Mouse (Mus musculus) megakaryocyte progenitor cell, adult 5-6 weeks (primary cell): Measurements from ENCODE around the gene Fam214b. TPM values are rescaled to one million over a fixed set of nuclear protein-coding genes. Genes with fewer than 3 reads are reported as not detected.

ENCODE experiments used
- ATAC-seq: replicated peaks from 2 replicates; pipeline ENCODE4 v1.8.0; 2016; ENCODE audit warnings: mild to moderate bottlenecking, moderate TSS enrichment, inconsistent platforms; ENCODE audit not compliant: poor library complexity
- total RNA-seq, 2 experiments: library from RNA; stranded (forward) in 1 of 2; stranded (reverse) in 1 of 2; fragments of 157-497, 149-512 nt in 1 of 2; fragments of 200-1000 nt in 1 of 2; gene quantifications; 2 replicates each; pipeline versions ENCODE4 v1.2.3 to v1.2.4; 2015 to 2017

Fam214b gene
- total RNA-seq, 2 experiments from 2014 or later: 1.3 to 1.5 TPM

DNA sequence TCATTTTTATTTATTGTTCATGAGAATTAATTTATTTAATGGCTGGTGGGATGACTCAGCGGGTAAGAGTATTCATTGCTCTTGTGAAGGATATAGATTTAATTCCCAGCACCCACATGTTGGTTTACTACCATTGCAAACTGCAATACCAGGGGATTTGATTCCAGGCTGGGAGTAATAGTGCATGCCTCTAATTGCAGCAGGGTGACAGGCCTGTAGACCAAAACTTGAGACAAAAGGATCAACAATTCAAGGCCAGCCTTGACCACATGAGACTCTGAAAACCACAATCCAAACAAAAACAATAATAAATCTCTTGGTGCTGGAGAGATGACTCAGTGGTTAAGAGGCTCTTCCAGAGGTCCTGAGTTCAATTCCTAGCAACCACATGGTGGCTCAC lies 33.9 kb downstream of the Fam214b start:
- no peak for ATAC-seq

- peak; percentile 83 for ATAC-seq
These were observed 35.6 kb downstream of the Fam214b start, which contains the start of gene Fancg for GRCm38 (mm10) chr4:43010161-43011038. Fancg (minus strand) TSS chr4:43010506.

DNA sequence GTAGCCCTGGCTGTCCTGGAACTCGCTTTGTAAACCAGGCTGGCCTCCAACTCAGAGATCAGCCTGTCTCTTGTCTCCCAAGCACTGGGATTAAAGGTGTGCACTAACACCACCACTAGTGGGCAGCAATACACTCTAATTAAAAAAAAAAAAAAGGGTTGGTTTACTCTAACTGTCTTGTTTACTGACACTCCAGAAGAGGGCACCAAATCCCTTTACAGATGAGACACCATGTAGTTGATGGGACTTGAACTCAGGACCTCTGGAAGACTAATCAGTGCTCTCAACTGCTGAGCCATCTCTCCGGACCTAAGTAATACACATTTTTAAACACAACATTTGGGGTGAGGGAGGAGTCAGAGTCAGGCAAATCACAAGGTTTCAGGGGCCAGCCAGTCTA lies 40.3 kb downstream of the Fam214b start:
- peak; percentile 77 for ATAC-seq

GRCm38 (mm10) chr4:43004951-43005350 lies 41.1 kb downstream of the Fam214b start:
- no peak for ATAC-seq

- ATAC-seq: no peak
These were observed 43.1 kb downstream of the Fam214b start for GRCm38 (mm10) chr4:43002756-43003439.

GRCm38 (mm10) chr4:43001272-43001671 lies 44.7 kb downstream of the Fam214b start:
- no peak for ATAC-seq

- peak; percentile 91 for ATAC-seq
These were observed 45.7 kb downstream of the Fam214b start, which contains the start of gene Vcp for GRCm38 (mm10) chr4:43000141-43000986. Vcp (minus strand) TSS chr4:43000507.

GRCm38 (mm10) chr4:42999451-43000140 lies 46.4 kb downstream of the Fam214b start:
- ATAC-seq: peak; percentile 54

- ATAC-seq: no peak
These were observed 48.0 kb downstream of the Fam214b start for GRCm38 (mm10) chr4:42998022-42998421.

DNA sequence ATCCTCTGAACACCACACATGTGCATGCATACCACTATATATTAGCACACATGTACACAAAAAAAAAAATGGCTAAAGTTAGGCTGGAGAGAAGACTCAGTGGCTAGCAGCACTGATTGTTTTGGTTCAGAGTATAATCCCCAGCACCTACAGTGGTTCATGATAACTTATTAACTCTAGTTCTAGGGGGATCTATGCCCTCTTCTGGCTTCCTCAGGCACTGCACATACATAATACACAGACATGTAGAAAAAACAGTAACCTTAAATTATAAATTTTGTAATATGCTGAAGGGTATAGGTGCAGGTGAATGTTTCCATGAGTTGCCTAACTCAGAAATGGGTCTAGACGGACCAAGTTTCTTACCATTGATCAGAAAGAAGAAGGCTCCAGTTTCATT lies 57.7 kb downstream of the Fam214b start:
- peak; percentile 66 for ATAC-seq

Other genes with a start within 250 kb of the Fam214b start
- gene Fam205a1, start 192.3 kb downstream of the Fam214b start, total RNA-seq (2015): not detected in 2 replicates
- gene Fam205a1, start 192.3 kb downstream of the Fam214b start, total RNA-seq (2017): not detected in 2 replicates
- not detected in 2 replicates for gene Gm12394, start 189.4 kb downstream of the Fam214b start, total RNA-seq (2015)
- not detected in 2 replicates for gene Gm12394, start 189.4 kb downstream of the Fam214b start, total RNA-seq (2017)
- not detected in 2 replicates for gene Fam205c, start 172.0 kb downstream of the Fam214b start, total RNA-seq (2015)
- not detected in 2 replicates for gene Fam205c, start 172.0 kb downstream of the Fam214b start, total RNA-seq (2017)
- gene Phf24, start 129.6 kb downstream of the Fam214b start, total RNA-seq (2015): 0.30 and 0.46 TPM in 2 replicates
- 0.03 and 0.79 TPM in 2 replicates for gene Phf24, start 129.6 kb downstream of the Fam214b start, total RNA-seq (2017)
- gene Dnajb5, start 96.4 kb downstream of the Fam214b start, total RNA-seq (2015): 2.2 and 4.5 TPM in 2 replicates
- 0.98 and 1.1 TPM in 2 replicates for gene Dnajb5, start 96.4 kb downstream of the Fam214b start, total RNA-seq (2017)
- not detected in 2 replicates for gene 1700022I11Rik, start 76.6 kb downstream of the Fam214b start, total RNA-seq (2015)
- 0.37 and 0.41 TPM in 2 replicates for gene 1700022I11Rik, start 76.6 kb downstream of the Fam214b start, total RNA-seq (2017)
- 126 and 153 TPM in 2 replicates for gene Vcp, start 45.7 kb downstream of the Fam214b start, total RNA-seq (2015)
- gene Vcp, start 45.7 kb downstream of the Fam214b start, total RNA-seq (2017): 268 and 294 TPM in 2 replicates
- 18.3 and 19.3 TPM in 2 replicates for gene Fancg, start 35.7 kb downstream of the Fam214b start, total RNA-seq (2015)
- gene Fancg, start 35.7 kb downstream of the Fam214b start, total RNA-seq (2017): 12.3 and 17.8 TPM in 2 replicates
- gene Pigo, start 20.4 kb downstream of the Fam214b start, total RNA-seq (2015): 8.6 and 13.2 TPM in 2 replicates
- 4.7 and 8.9 TPM in 2 replicates for gene Pigo, start 20.4 kb downstream of the Fam214b start, total RNA-seq (2017)
- 127 and 153 TPM in 2 replicates for gene Stoml2, start 14.5 kb downstream of the Fam214b start, total RNA-seq (2015)
- 114 and 168 TPM in 2 replicates for gene Stoml2, start 14.5 kb downstream of the Fam214b start, total RNA-seq (2017)
- 0.07 TPM in 1 of 2 replicates, not detected in the other for gene Unc13b, start 12.7 kb upstream of the Fam214b start, total RNA-seq (2015)
- 0.37 and 0.96 TPM in 2 replicates for gene Unc13b, start 12.7 kb upstream of the Fam214b start, total RNA-seq (2017)
- 0.15 TPM in 1 of 2 replicates, not detected in the other for gene Atp8b5, start 220.9 kb upstream of the Fam214b start, total RNA-seq (2015)
- 0.04 and 1.0 TPM in 2 replicates for gene Atp8b5, start 220.9 kb upstream of the Fam214b start, total RNA-seq (2017)